Mouse (Mus musculus) layer of hippocampus, adult 2 months (tissue): ENCODE data around the gene Aldh2. TPM values are rescaled to one million over a fixed set of nuclear protein-coding genes. Genes with fewer than 3 reads are reported as not detected.
"Not testable (repeated sequence)": the region's sequence is repeated elsewhere in the genome, so short reads cannot be mapped to it uniquely, and the experiment has no call there.

Experiments used
- DNase-seq, 2 experiments: peaks; one replicate each; pipeline ENCODE4 v3.0.0; 2022; ENCODE audit warnings: low spot score in 2 of 2
- H3K27ac ChIP-seq: fragments of 200-600 bp; 2 replicates; pipeline ENCODE4 v1.8.1; 2022
- H3K4me3 ChIP-seq: fragments of 200-600 bp; 2 replicates; pipeline ENCODE4 v1.8.1; 2022; ENCODE audit warnings: mild to moderate bottlenecking
- CTCF ChIP-seq: fragments of 200-600 bp; conservative IDR thresholded peaks from 2 replicates; pipeline ENCODE4 v1.8.1; 2022; ENCODE audit warnings: antibody characterized with exemption, mild to moderate bottlenecking, moderate library complexity
- long read RNA-seq, 2 experiments: library from polyadenylated mRNA; stranded (forward); transcript quantifications; one replicate each; pipeline ENCODE4 v2.0.0; 2021; ENCODE audit warnings: borderline mapping rate in 2 of 2
- total RNA-seq, 2 experiments: library from RNA; stranded (reverse); gene quantifications; 2 replicates each; pipeline ENCODE4 v1.2.3; 2021

The Aldh2 gene
- total RNA-seq = 100 to 1,000 TPM; 125 to 134 TPM
- long read RNA-seq, experiment 1, transcript Aldh2-201 (13 exons, 3,867 nt) = major isoform, 7 of 14 reads
- long read RNA-seq, experiment 1, partial matches to known transcripts = 3 of 14 reads
- long read RNA-seq, experiment 1, other reads (novel, unspliced or antisense) = 4 of 14 reads
- long read RNA-seq, experiment 2, transcript Aldh2-201 (13 exons, 3,867 nt) = major isoform, 13 of 20 reads
- long read RNA-seq, experiment 2, partial matches to known transcripts = 0 of 20 reads
- long read RNA-seq, experiment 2, other reads (novel, unspliced or antisense) = 5 of 20 reads

- Histone ChIP-seq H3K4me3 (peak within 1 kb of the TSS; percentile 76), H3K27ac (peak within 1 kb of the TSS; percentile 94)
- DNase-seq = peak; percentile 75 to 79
- TF ChIP-seq CTCF = peak; percentile 46
Observed at GRCm38 (mm10) chr5:121593451-121594401, at the start of gene Aldh2. TSS of gene Aldh2 (minus strand) at chr5:121593824.

GRCm38 (mm10) chr5:121639601-121640000 lies 46.0 kb upstream of the Aldh2 start:
- TF ChIP-seq CTCF = no peak
- no peak overlapping the region for H3K27ac ChIP-seq
- no peak for DNase-seq
- no peak overlapping the region for H3K4me3 ChIP-seq

- TF ChIP-seq CTCF = no peak
- H3K4me3 ChIP-seq = no peak overlapping the region
- H3K27ac ChIP-seq = no peak overlapping the region
- no peak for DNase-seq
Observed at GRCm38 (mm10) chr5:121637296-121637695, 43.7 kb upstream of the Aldh2 start.

- no peak for TF ChIP-seq CTCF
- H3K27ac ChIP-seq = no peak overlapping the region
Observed at GRCm38 (mm10) chr5:121634668-121635067, 41.0 kb upstream of the Aldh2 start.

GRCm38 (mm10) chr5:121632804-121633203 lies 39.2 kb upstream of the Aldh2 start:
- no peak overlapping the region for H3K4me3 ChIP-seq
- no peak overlapping the region for H3K27ac ChIP-seq
- DNase-seq = no peak
- no peak for TF ChIP-seq CTCF

More at GRCm38 (mm10) chr5:121634668-121635067, 41.0 kb upstream of the Aldh2 start:
- no peak overlapping the region for H3K4me3 ChIP-seq
- no peak for DNase-seq

GRCm38 (mm10) chr5:121631106-121631647 lies 37.6 kb upstream of the Aldh2 start:
- not testable (repeated sequence) for H3K4me3 ChIP-seq, DNase-seq, H3K27ac ChIP-seq
- peak; percentile 42 for TF ChIP-seq CTCF

GRCm38 (mm10) chr5:121627871-121628270 lies 34.2 kb upstream of the Aldh2 start:
- peak; percentile 93 for TF ChIP-seq CTCF
- no peak overlapping the region for H3K4me3 ChIP-seq

GRCm38 (mm10) chr5:121623241-121623640 lies 29.6 kb upstream of the Aldh2 start:
- H3K4me3 ChIP-seq = no peak overlapping the region
- no peak for TF ChIP-seq CTCF
- H3K27ac ChIP-seq = no peak overlapping the region
- DNase-seq = no peak

More at GRCm38 (mm10) chr5:121627871-121628270, 34.2 kb upstream of the Aldh2 start:
- H3K27ac ChIP-seq = no peak overlapping the region
- peak; percentile 60 to 82 for DNase-seq

GRCm38 (mm10) chr5:121621102-121621501 lies 27.5 kb upstream of the Aldh2 start:
- TF ChIP-seq CTCF = no peak
- no peak overlapping the region for H3K27ac ChIP-seq
- DNase-seq = no peak
- H3K4me3 ChIP-seq = no peak overlapping the region

GRCm38 (mm10) chr5:121618592-121619513 lies 25.2 kb upstream of the Aldh2 start, which contains the start of gene Acad12:
TSS of gene Acad12 (minus strand) at chr5:121618938.
- H3K4me3 ChIP-seq = peak within 1 kb of the TSS; percentile 77
- TF ChIP-seq CTCF = peak; percentile 12; the same call in 1 of the 2 replicates
- peak; percentile 63 to 74 for DNase-seq
- peak within 1 kb of the TSS; percentile 98 for H3K27ac ChIP-seq

GRCm38 (mm10) chr5:121614921-121615320 lies 21.3 kb upstream of the Aldh2 start:
- not testable (repeated sequence) for H3K27ac ChIP-seq, DNase-seq, H3K4me3 ChIP-seq

GRCm38 (mm10) chr5:121612036-121612435 lies 18.4 kb upstream of the Aldh2 start:
- no peak for TF ChIP-seq CTCF
- Histone ChIP-seq H3K27ac (no peak overlapping the region), H3K4me3 (no peak overlapping the region)
- DNase-seq = no peak

- not testable (repeated sequence) for DNase-seq, H3K27ac ChIP-seq, H3K4me3 ChIP-seq
Observed at GRCm38 (mm10) chr5:121609556-121610135, 16.0 kb upstream of the Aldh2 start.
